Mouse (Mus musculus): ENCODE results near the gene Dner. TPM values are rescaled to one million over a fixed set of nuclear protein-coding genes. Genes with fewer than 3 reads are reported as not detected.

The Dner gene
- polyA plus RNA-seq, 1 experiment from 2014 or later, result 301 TPM

DNA sequence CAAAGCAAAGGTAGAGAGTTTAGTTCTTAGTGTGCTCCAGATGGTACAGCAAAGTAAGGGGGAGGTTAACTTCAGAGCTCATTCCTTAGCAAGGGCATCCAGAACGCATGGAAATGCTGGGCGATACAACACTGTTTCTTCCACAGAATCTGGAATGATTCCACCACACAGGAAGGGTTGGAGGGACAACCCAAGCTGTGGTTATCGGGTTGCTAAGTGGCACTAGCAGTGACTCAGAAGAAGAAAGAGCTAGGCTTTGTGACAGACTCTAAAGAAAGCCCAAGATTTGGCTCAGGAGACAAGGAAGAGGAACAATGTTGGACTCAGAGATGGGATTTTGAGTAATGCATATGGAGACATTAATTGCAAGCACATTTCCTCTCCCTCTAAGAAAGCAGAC is 231.3 kb downstream of the Dner start:
- no peaks in the 10 kb centered on the region for H3K36me3 ChIP-seq (ENCODE audit: control insufficient read depth, insufficient read depth, low read length)
- H3K27ac ChIP-seq (ENCODE audit: low read length), result no peak overlapping the region
- no peaks in the 10 kb centered on the region for H3K27me3 ChIP-seq (ENCODE audit: control insufficient read depth, insufficient read depth, low read depth, low read length)
- H3K4me2 ChIP-seq (ENCODE audit: low read length), result no peak overlapping the region
- no peak overlapping the region for H3K4me3 ChIP-seq (ENCODE audit: low read depth, low read length)
- H3K9ac ChIP-seq (ENCODE audit: low read depth, low read length), result no peak overlapping the region
- ATAC-seq, result no peak
- no peaks in the 10 kb centered on the region for H3K9me3 ChIP-seq (replicated peaks; ENCODE audit: control insufficient read depth, low read length, poor library complexity, severe bottlenecking)
- 87% methylated on average over 3 of the region's 3 CpGs for WGBS
- H3K4me1 ChIP-seq (ENCODE audit: control insufficient read depth, insufficient read depth, low read length), result no peaks in the 10 kb centered on the region

DNA sequence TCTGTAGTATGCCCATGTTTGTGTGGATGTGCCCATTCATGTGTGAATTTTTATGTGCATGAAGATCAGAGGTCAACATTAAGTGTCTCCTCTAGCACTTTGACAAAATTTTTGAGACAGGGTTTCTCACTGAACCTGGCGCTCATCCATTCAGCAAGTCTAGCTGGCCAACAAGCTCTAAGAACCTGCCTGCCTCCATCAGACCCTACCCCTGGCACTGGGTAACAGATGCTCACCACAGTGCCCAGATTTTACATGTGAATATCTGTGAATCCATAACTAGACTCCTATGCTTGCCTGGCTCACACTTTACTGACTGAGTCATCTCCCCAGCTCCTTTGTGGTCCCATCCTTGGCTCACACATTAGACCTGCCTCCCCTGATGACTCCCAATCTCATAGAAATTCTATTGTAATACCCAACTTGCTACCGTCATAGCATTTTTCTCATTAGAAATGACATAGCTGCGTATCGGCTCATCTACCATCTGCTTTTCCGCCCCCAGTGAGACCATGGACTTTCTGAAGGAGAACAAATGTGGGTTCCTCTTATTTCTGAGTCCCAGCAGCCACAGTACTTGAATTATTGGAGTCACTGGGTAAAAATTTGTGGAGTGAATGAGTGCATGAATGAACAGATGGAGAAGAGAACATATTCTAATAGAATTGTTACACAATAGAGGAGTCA is 231.9 kb downstream of the Dner start:
- no peak overlapping the region for H3K27ac ChIP-seq (ENCODE audit: low read length)
- ATAC-seq, result no peak
- no peak overlapping the region for H3K9ac ChIP-seq (ENCODE audit: low read depth, low read length)
- 92% methylated on average over 5 of the region's 5 CpGs for WGBS
- no peaks in the 10 kb centered on the region for H3K9me3 ChIP-seq (replicated peaks; ENCODE audit: control insufficient read depth, low read length, poor library complexity, severe bottlenecking)
- H3K4me1 ChIP-seq (ENCODE audit: control insufficient read depth, insufficient read depth, low read length), result no peaks in the 10 kb centered on the region
- no peak overlapping the region for H3K4me3 ChIP-seq (ENCODE audit: low read depth, low read length)
- H3K27me3 ChIP-seq (ENCODE audit: control insufficient read depth, insufficient read depth, low read depth, low read length), result no peaks in the 10 kb centered on the region
- H3K4me2 ChIP-seq (ENCODE audit: low read length), result no peak overlapping the region
- H3K36me3 ChIP-seq (ENCODE audit: control insufficient read depth, insufficient read depth, low read length), result no peaks in the 10 kb centered on the region

DNA sequence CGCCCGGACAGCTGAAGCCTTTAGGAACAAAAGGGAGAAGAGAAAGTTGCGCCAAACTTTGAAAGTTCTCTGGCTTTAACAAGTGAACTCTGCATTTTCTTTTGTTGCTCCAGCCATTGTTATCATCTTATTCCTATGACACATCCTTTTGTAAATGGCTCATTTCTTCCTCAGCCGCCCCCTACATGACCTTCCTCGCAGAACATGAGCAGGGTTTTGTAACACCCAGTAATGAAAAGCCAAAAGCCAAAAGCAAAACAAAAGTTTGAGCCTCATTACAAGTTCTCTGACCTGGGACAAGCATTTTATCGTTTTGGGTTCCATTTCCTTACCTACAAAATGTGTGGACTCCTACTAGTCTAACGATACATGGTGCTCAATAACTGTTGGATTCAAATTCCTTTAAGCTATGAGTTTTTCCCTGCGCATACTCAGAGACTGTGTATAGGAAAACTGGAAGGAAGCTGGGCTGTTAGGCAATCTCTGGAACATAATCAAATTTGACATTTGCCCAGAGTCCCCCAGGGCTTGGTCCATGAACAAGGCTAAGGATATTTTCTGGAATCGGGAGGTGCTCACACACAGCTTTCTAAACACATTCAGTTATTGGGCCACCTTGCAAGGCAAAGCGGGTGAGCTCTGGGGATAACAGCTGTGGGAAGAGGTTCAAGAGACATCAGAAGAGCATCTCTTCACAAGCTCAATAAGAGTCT is 246.3 kb downstream of the Dner start:
- Histone ChIP-seq H3K9me3 (replicated peaks; ENCODE audit: control insufficient read depth, low read length, poor library complexity, severe bottlenecking) (no peaks in the 10 kb centered on the region), H3K27ac (ENCODE audit: low read length) (no peak overlapping the region), H3K4me1 (ENCODE audit: control insufficient read depth, insufficient read depth, low read length) (no peaks in the 10 kb centered on the region), H3K4me2 (ENCODE audit: low read length) (no peak overlapping the region), H3K9ac (ENCODE audit: low read depth, low read length) (no peak overlapping the region), H3K4me3 (ENCODE audit: low read depth, low read length) (no peak overlapping the region), H3K27me3 (ENCODE audit: control insufficient read depth, insufficient read depth, low read depth, low read length) (no peaks in the 10 kb centered on the region), H3K36me3 (ENCODE audit: control insufficient read depth, insufficient read depth, low read length) (no peaks in the 10 kb centered on the region)
- WGBS, result 85% methylated on average over 10 of the region's 10 CpGs
- no peak for ATAC-seq

DNA sequence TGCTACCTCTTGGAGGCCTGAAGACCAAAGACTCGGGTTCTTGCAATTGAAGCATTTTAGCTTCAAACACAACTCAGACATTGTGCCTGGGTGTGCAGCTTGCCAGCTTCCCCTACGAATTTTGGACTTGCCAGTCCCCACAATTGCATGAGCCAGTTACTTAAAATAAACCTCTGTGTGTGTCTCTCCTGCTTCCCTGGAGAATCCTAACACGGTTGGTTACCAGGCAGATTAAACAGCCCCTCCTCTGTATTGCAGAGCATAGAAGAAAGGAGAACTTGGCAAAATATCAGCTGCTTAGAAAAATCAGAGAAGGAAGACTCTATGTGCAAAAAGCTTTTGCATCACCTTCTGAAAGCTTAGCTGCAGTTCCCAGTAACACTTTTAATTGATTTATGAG is 252.4 kb downstream of the Dner start:
- H3K4me1 ChIP-seq (ENCODE audit: control insufficient read depth, insufficient read depth, low read length), result 0 out of 2 replicates have a peak, but pooled peaks cover 2% of the 10 kb centered on the region
- 53% methylated on average over 3 of the region's 3 CpGs for WGBS
- no peak overlapping the region for H3K9ac ChIP-seq (ENCODE audit: low read depth, low read length)
- no peaks in the 10 kb centered on the region for H3K36me3 ChIP-seq (ENCODE audit: control insufficient read depth, insufficient read depth, low read length)
- H3K4me2 ChIP-seq (ENCODE audit: low read length), result no peak overlapping the region
- H3K27ac ChIP-seq (ENCODE audit: low read length), result peak overlapping the region; percentile 14; the same call in 1 of the 2 replicates
- no peaks in the 10 kb centered on the region for H3K9me3 ChIP-seq (replicated peaks; ENCODE audit: control insufficient read depth, low read length, poor library complexity, severe bottlenecking)
- no peaks in the 10 kb centered on the region for H3K27me3 ChIP-seq (ENCODE audit: control insufficient read depth, insufficient read depth, low read depth, low read length)
- H3K4me3 ChIP-seq (ENCODE audit: low read depth, low read length), result no peak overlapping the region
- peak; percentile 57; the same call in 1 of the 2 replicates for ATAC-seq

DNA sequence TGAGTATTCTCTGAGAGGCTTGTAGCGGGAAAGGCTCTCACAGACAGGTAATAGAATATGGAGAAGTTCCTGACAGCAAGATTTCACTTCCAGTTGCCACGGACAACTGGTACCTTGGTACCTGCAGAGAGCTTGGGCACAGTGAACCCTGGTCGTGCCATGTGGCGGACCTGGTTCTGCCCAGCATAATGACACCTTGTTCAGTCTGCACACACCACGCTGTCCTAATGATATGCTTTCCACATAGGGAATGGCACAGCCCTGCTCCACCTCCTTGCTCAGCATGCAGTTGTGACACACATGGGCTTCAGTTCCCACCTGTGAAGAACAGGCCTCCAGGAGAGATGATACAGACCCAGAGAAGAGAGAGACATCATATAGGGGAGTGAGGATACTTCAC is 253.0 kb downstream of the Dner start:
- no peak overlapping the region for H3K9ac ChIP-seq (ENCODE audit: low read depth, low read length)
- no peaks in the 10 kb centered on the region for H3K36me3 ChIP-seq (ENCODE audit: control insufficient read depth, insufficient read depth, low read length)
- H3K4me1 ChIP-seq (ENCODE audit: control insufficient read depth, insufficient read depth, low read length), result 0 out of 2 replicates have a peak, but pooled peaks cover 2% of the 10 kb centered on the region
- H3K27me3 ChIP-seq (ENCODE audit: control insufficient read depth, insufficient read depth, low read depth, low read length), result no peaks in the 10 kb centered on the region
- no peaks in the 10 kb centered on the region for H3K9me3 ChIP-seq (replicated peaks; ENCODE audit: control insufficient read depth, low read length, poor library complexity, severe bottlenecking)
- no peak overlapping the region; the same call in 1 of the 2 replicates for H3K27ac ChIP-seq (ENCODE audit: low read length)
- H3K4me2 ChIP-seq (ENCODE audit: low read length), result no peak overlapping the region
- H3K4me3 ChIP-seq (ENCODE audit: low read depth, low read length), result no peak overlapping the region
- no peak; the same call in 1 of the 2 replicates for ATAC-seq
- 90% methylated on average over 5 of the region's 5 CpGs for WGBS

DNA sequence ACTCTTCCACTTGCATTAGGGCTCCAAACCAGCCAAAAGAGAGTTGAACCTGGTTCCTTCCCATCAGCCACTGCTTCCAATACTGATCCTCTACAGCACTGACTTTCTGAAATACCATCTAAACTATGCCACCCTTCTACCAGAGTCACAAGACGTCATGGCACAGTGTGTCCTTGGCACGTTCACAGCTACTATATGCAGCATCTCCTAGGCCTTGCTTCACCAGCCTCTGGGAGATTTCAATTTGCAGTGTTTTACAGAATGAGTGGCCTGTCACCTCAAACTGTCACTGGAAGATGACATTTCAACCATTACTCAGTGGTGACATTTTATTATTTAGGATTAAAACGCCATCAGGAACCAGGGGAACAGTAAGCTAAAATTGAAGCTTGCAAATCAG is 254.6 kb downstream of the Dner start:
- H3K4me2 ChIP-seq (ENCODE audit: low read length), result no peak overlapping the region
- H3K4me3 ChIP-seq (ENCODE audit: low read depth, low read length), result no peak overlapping the region
- no peak overlapping the region for H3K9ac ChIP-seq (ENCODE audit: low read depth, low read length)
- no peaks in the 10 kb centered on the region for H3K9me3 ChIP-seq (replicated peaks; ENCODE audit: control insufficient read depth, low read length, poor library complexity, severe bottlenecking)
- 73% methylated on average over 3 of the region's 3 CpGs for WGBS
- H3K27ac ChIP-seq (ENCODE audit: low read length), result no peak overlapping the region
- H3K36me3 ChIP-seq (ENCODE audit: control insufficient read depth, insufficient read depth, low read length), result no peaks in the 10 kb centered on the region
- 0 out of 2 replicates have a peak, but pooled peaks cover 2% of the 10 kb centered on the region for H3K4me1 ChIP-seq (ENCODE audit: control insufficient read depth, insufficient read depth, low read length)
- no peaks in the 10 kb centered on the region for H3K27me3 ChIP-seq (ENCODE audit: control insufficient read depth, insufficient read depth, low read depth, low read length)
- ATAC-seq, result no peak

DNA sequence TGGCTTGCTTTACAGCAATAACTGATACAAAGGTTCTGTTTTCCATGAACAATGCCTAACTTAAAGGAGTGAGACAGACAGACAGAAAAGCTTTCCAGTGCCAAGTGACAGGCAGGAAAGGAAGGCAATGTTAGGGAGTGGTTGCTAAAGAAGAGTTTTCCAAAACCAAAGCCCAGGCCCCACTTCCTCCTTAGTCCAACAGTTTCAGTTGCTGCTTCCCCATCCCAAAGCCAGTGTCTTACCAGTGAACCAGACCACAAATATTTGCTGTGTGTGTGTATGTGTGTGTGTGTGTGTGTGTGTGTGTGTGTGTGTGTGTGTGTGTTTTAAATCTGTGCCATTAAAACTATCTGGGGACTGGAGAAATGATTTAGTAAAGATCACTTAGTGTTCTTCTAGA is 258.5 kb downstream of the Dner start:
- Histone ChIP-seq H3K4me1 (ENCODE audit: control insufficient read depth, insufficient read depth, low read length) (no peaks in the 10 kb centered on the region), H3K27me3 (ENCODE audit: control insufficient read depth, insufficient read depth, low read depth, low read length) (no peaks in the 10 kb centered on the region), H3K4me3 (ENCODE audit: low read depth, low read length) (no peak overlapping the region), H3K9ac (ENCODE audit: low read depth, low read length) (no peak overlapping the region), H3K9me3 (replicated peaks; ENCODE audit: control insufficient read depth, low read length, poor library complexity, severe bottlenecking) (0 out of 2 replicates have a peak, but pooled peaks cover 3% of the 10 kb centered on the region), H3K4me2 (ENCODE audit: low read length) (no peak overlapping the region), H3K36me3 (ENCODE audit: control insufficient read depth, insufficient read depth, low read length) (0 out of 2 replicates have a peak, but pooled peaks cover 4% of the 10 kb centered on the region), H3K27ac (ENCODE audit: low read length) (no peak overlapping the region)
- ATAC-seq, result no peak

DNA sequence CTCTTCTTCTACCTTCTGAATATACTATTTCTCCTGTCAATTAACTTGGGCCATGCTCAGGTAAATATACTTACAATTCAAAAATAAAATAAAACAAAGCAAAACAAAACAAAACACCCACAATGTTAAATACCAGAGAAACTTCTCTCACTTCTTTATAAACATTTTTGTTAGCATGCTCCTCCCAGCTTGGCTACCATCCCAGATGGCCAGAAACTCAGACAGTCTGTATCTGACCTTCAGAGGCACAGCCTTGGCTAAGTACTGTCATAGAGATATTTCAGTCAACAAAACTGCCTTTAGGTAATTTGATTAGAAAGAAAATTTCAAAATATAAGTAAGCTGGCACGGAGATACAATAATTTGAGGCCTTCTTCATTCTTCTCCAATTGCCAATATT is 259.7 kb downstream of the Dner start:
- no peak overlapping the region for H3K4me2 ChIP-seq (ENCODE audit: low read length)
- 79% methylated on average over 1 of the region's 1 CpGs for WGBS
- H3K36me3 ChIP-seq (ENCODE audit: control insufficient read depth, insufficient read depth, low read length), result 0 out of 2 replicates have a peak, but pooled peaks cover 4% of the 10 kb centered on the region
- no peak overlapping the region for H3K27ac ChIP-seq (ENCODE audit: low read length)
- H3K9ac ChIP-seq (ENCODE audit: low read depth, low read length), result no peak overlapping the region
- H3K27me3 ChIP-seq (ENCODE audit: control insufficient read depth, insufficient read depth, low read depth, low read length), result no peaks in the 10 kb centered on the region
- no peak overlapping the region for H3K4me3 ChIP-seq (ENCODE audit: low read depth, low read length)
- no peaks in the 10 kb centered on the region for H3K4me1 ChIP-seq (ENCODE audit: control insufficient read depth, insufficient read depth, low read length)
- H3K9me3 ChIP-seq (replicated peaks; ENCODE audit: control insufficient read depth, low read length, poor library complexity, severe bottlenecking), result 0 out of 2 replicates have a peak, but pooled peaks cover 3% of the 10 kb centered on the region
- no peak for ATAC-seq

Measured in midbrain, embryonic 16.5 days (tissue).